Mouse (Mus musculus) heart, adult 2 months (tissue): ENCODE measurements at regions not wholly inside any gene's neighbourhood (a gene's known extent, or its start where the extent isn't known, plus 50 kb on each side); places are given as distances from the start of the nearest gene placed in this dataset.

Experiments
- DNase-seq, 2 experiments: peaks; one replicate each; pipeline ENCODE4 v3.0.0; 2021
- H3K27ac ChIP-seq: fragments of 200-600 bp; 2 replicates; pipeline ENCODE4 v1.8.1; 2022
- H3K27me3 ChIP-seq: fragments of 200-500 bp; 2 replicates; pipeline ENCODE4 v1.6.1; 2012; ENCODE audit warnings: mild to moderate bottlenecking, low read length, inconsistent platforms, mixed read lengths; ENCODE audit not compliant: control insufficient read depth, insufficient read depth
- H3K36me3 ChIP-seq: fragments of 200-500 bp; 2 replicates; pipeline ENCODE4 v1.6.1; 2012; ENCODE audit warnings: low read length, inconsistent platforms; ENCODE audit not compliant: control insufficient read depth, insufficient read depth
- H3K4me1 ChIP-seq: fragments of 200-500 bp; 2 replicates; pipeline ENCODE4 v1.6.1; 2011; ENCODE audit warnings: low read length; ENCODE audit not compliant: control insufficient read depth, insufficient read depth
- H3K4me3 ChIP-seq: fragments of 200-600 bp; 2 replicates; pipeline ENCODE4 v1.8.1; 2022
- H3K79me2 ChIP-seq: fragments of 200-500 bp; replicated peaks from 2 replicates; pipeline ENCODE4 v1.6.1; 2012; ENCODE audit warnings: mild to moderate bottlenecking, inconsistent platforms, low read length, moderate library complexity, mixed read lengths; ENCODE audit not compliant: control insufficient read depth, insufficient read depth
- H3K9ac ChIP-seq: fragments of 200-500 bp; 2 replicates; pipeline ENCODE4 v1.6.1; 2012; ENCODE audit warnings: low read depth, mild to moderate bottlenecking, control low read depth, inconsistent platforms, low read length, mixed read lengths
- CTCF ChIP-seq: fragments of 200-600 bp; IDR thresholded peaks from 2 replicates; pipeline ENCODE4 v1.8.1; 2022; ENCODE audit warnings: antibody characterized with exemption, mild to moderate bottlenecking, moderate library complexity
- EP300 ChIP-seq: fragments of 200-500 bp; IDR thresholded peaks from 2 replicates; pipeline ENCODE4 v1.6.1; 2011; ENCODE audit warnings: low read depth, low read length, control low read depth; ENCODE audit not compliant: insufficient read depth
- POLR2A ChIP-seq: fragments of 200-500 bp; IDR thresholded peaks from 2 replicates; pipeline ENCODE4 v1.6.1; 2011; ENCODE audit warnings: mild to moderate bottlenecking, low read depth, low read length, control low read depth; ENCODE audit not compliant: insufficient read depth
- WGBS: fragments of 180-500 bp; shearing (Covaris S2); methylation state at CpG from one replicate; pipeline ENCODE4 v1.1.7; 2018; 5-methylcytosine and 5-hydroxymethylcytosine counted together
- intact Hi-C: fragments of 180-260 bp; cut with DNase I; formaldehyde crosslinking; loops from one replicate; pipeline ENCODE4 v1.15.1; 2025

GRCm38 (mm10) chr14:74112603-74113002 is 451.6 kb downstream of the Gm21750 start:
- no peak overlapping the region for H3K9ac ChIP-seq
- no peak for DNase-seq
- H3K36me3 ChIP-seq = no peaks in the 10 kb centered on the region
- TF ChIP-seq EP300 = no peak
- no peak for TF ChIP-seq POLR2A
- no peak for TF ChIP-seq CTCF
- intact Hi-C loops = no loop called here
- WGBS = 78% methylated on average over 2 of the region's 2 CpGs
- H3K27me3 ChIP-seq = no peaks in the 10 kb centered on the region
- no peaks in the 10 kb centered on the region for H3K79me2 ChIP-seq
- no peaks in the 10 kb centered on the region for H3K4me1 ChIP-seq
- no peak overlapping the region for H3K27ac ChIP-seq
- no peak overlapping the region for H3K4me3 ChIP-seq

GRCm38 (mm10) chr14:74113116-74113515 is 452.1 kb downstream of the Gm21750 start:
- H3K4me1 ChIP-seq = no peaks in the 10 kb centered on the region
- no peak overlapping the region for H3K27ac ChIP-seq
- no peaks in the 10 kb centered on the region for H3K36me3 ChIP-seq
- H3K27me3 ChIP-seq = no peaks in the 10 kb centered on the region
- intact Hi-C loops = no loop called here
- WGBS = 34% methylated on average over 5 of the region's 5 CpGs
- DNase-seq = no peak
- H3K79me2 ChIP-seq = no peaks in the 10 kb centered on the region
- TF ChIP-seq CTCF (no peak), POLR2A (no peak), EP300 (no peak)
- no peak overlapping the region for H3K4me3 ChIP-seq
- H3K9ac ChIP-seq = no peak overlapping the region

GRCm38 (mm10) chr14:74113556-74113955 is 452.5 kb downstream of the Gm21750 start:
- TF ChIP-seq CTCF (no peak), EP300 (no peak), POLR2A (no peak)
- DNase-seq = no peak
- WGBS = 63% methylated on average over 3 of the region's 3 CpGs
- Histone ChIP-seq H3K27me3 (no peaks in the 10 kb centered on the region), H3K4me1 (no peaks in the 10 kb centered on the region), H3K9ac (no peak overlapping the region), H3K36me3 (no peaks in the 10 kb centered on the region), H3K27ac (no peak overlapping the region), H3K4me3 (no peak overlapping the region), H3K79me2 (no peaks in the 10 kb centered on the region)
- intact Hi-C loops = no loop called here

- Histone ChIP-seq H3K9ac (no peak overlapping the region), H3K27ac (no peak overlapping the region), H3K36me3 (no peaks in the 10 kb centered on the region), H3K79me2 (no peaks in the 10 kb centered on the region), H3K4me3 (no peak overlapping the region), H3K4me1 (no peaks in the 10 kb centered on the region), H3K27me3 (no peaks in the 10 kb centered on the region)
- intact Hi-C loops = no loop called here
- 62% methylated on average over 2 of the region's 2 CpGs for WGBS
- no peak for DNase-seq
- TF ChIP-seq EP300 = no peak
- no peak for TF ChIP-seq POLR2A
These were observed 456.7 kb downstream of the Gm21750 start for GRCm38 (mm10) chr14:74117686-74118085.

GRCm38 (mm10) chr14:74145202-74145700 is 484.2 kb downstream of the Gm21750 start:
- Histone ChIP-seq H3K4me1 (no peaks in the 10 kb centered on the region), H3K9ac (no peak overlapping the region), H3K36me3 (no peaks in the 10 kb centered on the region), H3K27me3 (no peaks in the 10 kb centered on the region), H3K79me2 (no peaks in the 10 kb centered on the region), H3K4me3 (no peak overlapping the region), H3K27ac (no peak overlapping the region)
- TF ChIP-seq POLR2A = no peak
- TF ChIP-seq CTCF = no peak
- TF ChIP-seq EP300 = no peak
- WGBS = 82% methylated on average over 4 of the region's 4 CpGs
- intact Hi-C loops = no loop called here
- no peak for DNase-seq

- H3K79me2 ChIP-seq = no peaks in the 10 kb centered on the region
- no peak overlapping the region for H3K9ac ChIP-seq
- H3K4me3 ChIP-seq = no peak overlapping the region
- 48% methylated on average over 2 of the region's 2 CpGs for WGBS
- H3K36me3 ChIP-seq = no peaks in the 10 kb centered on the region
- TF ChIP-seq POLR2A (no peak), EP300 (0 out of 2 replicates have a peak, but pooled peaks have one; percentile 34)
- intact Hi-C loops = loop anchor here (10.0 kb wide), 1 partner anchor 179 kb away; no protein-coding TSS in a partner anchor
- H3K27me3 ChIP-seq = no peaks in the 10 kb centered on the region
- H3K4me1 ChIP-seq = no peaks in the 10 kb centered on the region
- peak in 1 of 2 experiments; percentile 14 for DNase-seq
- no peak overlapping the region for H3K27ac ChIP-seq
These were observed 474.4 kb upstream of the Htr2a start for GRCm38 (mm10) chr14:74166221-74166620.
